Mouse (Mus musculus) Muller cell, postnatal 12 days (primary cell): ENCODE results near the gene Trim62.

Experiments
- DNase-seq: peaks from one replicate; pipeline ENCODE4 v3.0.0-alpha.2; 2015; ENCODE audit errors: inconsistent ontology term

The Trim62 gene

GRCm38 (mm10) chr4:128883379-128883781, at the start of gene Trim62:
TSS of gene Trim62 (plus strand) at chr4:128883580.
- peak; percentile 81 for DNase-seq

DNA sequence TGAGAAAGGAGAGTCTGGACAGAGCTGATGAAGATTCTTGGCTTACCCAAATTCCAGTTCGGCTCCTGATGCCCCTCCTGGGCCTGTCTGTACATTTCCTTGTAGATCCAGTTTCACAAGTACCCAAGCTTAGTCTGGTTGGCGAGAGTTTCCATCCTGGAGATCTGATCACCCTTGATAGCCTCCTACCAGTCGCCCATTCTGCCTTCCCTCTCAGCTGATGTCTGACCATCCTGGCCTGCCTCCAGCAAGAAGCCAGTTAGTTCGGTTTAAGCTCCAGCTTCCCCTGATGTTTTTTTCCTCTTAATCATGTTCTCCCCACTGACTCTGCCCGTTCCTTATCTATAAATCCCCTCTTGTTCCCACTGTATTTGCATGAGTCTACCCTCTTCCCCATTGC, 45.2 kb upstream of the Trim62 start:
- no peak for DNase-seq

GRCm38 (mm10) chr4:128839811-128840738, 43.3 kb upstream of the Trim62 start:
- DNase-seq = peak; percentile 63

DNA sequence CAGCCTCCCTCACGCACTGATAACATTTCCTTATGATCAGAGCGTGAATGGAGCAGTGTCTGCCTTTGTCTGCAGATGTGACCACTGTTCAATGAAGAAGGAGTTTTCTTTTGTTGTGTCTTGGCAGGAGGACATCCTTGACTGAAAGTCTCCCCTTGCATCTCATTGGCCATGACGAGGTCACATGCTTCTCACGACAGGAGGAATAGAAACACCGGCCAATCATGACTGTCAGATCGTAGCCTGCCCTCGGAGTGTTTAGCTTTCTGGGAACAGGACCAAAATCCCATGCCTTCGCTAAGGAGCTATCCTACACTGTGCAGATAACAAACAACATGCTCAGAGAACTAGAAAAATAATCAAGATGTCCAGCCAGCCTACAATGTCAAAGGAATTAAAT, 42.1 kb upstream of the Trim62 start:
- no peak for DNase-seq

DNA sequence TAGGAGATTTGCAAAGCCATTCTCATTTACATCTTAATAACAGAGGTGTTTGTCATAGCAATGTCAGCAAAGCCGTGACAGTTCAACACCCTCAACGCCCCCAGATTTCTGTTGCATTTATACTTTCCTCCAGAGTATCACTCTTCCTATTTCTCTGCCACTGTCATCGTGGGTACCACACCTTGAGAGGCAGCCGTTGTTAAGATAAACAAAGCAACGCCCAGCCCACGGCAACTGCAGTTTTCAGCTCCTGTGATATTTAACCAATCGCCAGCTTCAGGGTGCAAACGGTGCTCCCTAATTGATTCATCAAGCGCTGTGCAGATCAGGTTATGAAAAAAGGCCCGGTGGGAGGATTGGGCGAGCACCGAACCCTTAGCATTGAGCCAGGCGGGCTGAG, 38.8 kb upstream of the Trim62 start:
- DNase-seq = no peak

DNA sequence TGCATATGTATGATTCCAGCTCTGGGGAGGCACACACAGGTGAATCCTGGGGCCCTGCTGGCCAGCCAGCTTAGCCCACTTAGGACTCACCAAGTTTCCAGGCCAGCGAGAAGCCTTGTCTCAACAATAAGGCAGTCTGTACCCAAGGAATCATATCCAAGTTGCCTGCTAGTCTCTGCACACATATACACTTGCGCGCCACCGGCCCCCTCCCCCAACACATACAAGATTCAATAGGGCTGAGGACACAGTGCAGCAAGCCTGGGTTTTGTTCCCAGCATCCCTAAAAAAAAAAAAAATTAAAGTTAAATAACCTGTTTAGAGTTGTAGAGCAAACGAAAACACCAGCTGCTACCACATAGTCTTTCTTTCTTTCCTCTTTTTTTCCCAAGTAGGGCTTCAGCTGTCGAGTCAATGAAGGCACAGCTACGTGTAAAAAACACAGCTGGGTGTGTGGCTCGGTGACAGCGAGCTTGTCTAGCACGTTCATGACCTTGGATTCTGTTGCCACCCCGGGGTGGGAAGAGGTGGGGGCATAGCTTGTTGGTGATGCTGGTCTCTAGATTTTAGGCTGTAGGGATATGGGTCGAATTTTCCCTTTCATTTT, 37.9 kb upstream of the Trim62 start:
- DNase-seq = no peak

DNA sequence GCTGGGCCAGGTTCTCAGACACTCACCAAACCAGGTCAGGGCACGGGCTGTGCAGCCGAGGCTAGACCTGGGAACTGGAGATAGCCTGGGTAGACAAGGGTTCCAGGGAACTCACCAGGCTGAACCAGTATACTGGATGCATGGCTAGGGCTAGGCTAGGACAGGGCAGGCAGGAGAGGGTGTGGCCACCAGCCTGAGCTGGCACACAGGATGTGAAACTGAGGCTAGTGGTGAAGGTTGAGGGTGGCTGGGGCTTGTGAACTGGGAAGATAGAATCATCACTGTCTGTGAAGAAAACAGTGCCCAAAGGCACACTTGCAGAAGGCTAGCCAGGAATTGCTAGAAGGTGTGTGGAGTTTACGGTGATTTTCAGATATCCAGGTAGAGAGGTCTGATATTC, 34.4 kb upstream of the Trim62 start:
- no peak for DNase-seq

- DNase-seq = no peak
Measured at GRCm38 (mm10) chr4:128849686-128850085, 33.7 kb upstream of the Trim62 start.

GRCm38 (mm10) chr4:128852266-128852887, 31.0 kb upstream of the Trim62 start:
- no peak for DNase-seq

GRCm38 (mm10) chr4:128853117-128853516, 30.3 kb upstream of the Trim62 start:
- DNase-seq = peak; percentile 46

- peak; percentile 75 for DNase-seq
Measured at GRCm38 (mm10) chr4:128855613-128856040, 27.8 kb upstream of the Trim62 start.

DNA sequence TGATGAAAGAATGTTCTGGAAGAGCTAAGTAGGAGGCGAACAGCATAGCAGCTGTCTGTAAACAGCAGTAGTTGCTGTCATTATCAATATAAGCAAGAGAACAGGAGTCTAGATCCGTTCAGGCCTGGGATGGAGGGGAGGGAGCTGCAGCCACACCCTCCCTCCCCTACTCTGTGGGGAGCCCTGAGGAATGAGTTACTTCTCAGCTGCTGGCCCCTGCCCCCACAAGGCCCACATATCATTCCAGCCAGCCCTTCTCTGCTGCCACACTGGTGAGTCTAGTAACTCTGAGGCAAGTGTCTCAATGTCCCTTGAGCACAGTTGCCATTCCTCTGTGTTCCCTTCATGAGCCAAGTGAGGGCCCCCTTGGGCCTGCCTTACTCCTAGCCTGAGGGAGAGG, 26.2 kb upstream of the Trim62 start:
- DNase-seq = no peak

- peak; percentile 66 for DNase-seq
Measured at GRCm38 (mm10) chr4:128858226-128858625, 25.2 kb upstream of the Trim62 start.

- no peak for DNase-seq
Measured at GRCm38 (mm10) chr4:128858878-128859277, 24.5 kb upstream of the Trim62 start.

DNA sequence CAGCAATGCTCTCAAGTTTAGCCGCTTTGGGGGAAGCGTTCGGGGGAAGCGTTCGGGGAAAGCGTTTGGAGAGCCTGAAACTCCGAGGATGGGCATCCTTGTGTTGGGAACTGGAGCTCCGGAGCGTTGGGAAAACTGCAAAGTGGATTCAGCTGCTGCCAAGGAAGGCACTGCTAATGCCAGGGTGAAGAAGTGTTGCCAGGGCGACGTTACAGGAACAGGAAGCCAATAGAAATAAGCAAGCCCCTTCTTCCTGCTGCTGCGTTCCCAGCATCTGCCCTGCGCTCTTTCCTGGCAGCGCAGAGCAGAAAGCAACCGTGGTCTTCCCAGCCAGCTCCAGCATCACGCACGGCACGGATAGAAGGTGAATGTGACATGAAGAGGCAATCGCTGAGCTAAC, 10.4 kb upstream of the Trim62 start:
- DNase-seq = no peak

DNA sequence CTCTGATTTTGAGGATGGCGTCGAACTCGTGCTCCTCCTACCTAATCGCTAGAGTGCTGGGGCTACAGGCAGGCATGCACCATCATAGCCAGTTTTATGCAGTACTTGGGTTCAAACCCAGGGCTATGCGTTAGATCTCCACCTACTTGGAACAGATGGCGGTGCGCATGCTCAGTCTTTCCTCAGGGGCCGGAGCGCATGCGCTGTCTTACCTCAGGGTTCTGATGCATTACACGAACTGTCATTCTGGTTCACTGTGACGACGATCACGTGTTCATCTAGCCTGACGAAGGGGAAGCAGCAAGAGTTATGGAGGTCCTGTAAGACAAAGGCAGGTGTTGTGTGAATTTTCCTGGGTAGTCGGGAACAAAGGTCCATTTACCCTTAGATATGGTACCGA, 9.3 kb upstream of the Trim62 start:
- no peak for DNase-seq

DNA sequence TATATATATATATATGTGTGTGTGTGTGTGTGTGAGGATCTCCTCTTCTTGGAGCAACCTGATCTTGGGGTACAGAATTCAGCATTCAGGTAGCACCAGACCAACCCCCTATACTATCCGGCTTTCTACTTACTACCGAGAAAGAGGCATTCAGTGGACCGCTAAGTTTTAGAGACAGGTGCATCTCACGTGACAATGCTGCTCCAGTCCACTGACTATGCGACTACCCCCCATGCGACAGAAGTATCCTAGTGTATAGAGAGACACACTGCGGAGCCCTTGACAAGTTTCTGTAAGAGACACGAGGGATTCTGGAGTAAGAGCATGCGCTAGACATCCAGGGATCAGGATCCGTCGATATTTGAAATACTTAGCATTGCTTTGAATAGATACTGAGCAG, 7.9 kb upstream of the Trim62 start:
- no peak for DNase-seq

- DNase-seq = no peak
Measured at GRCm38 (mm10) chr4:128877520-128877919, 5.9 kb upstream of the Trim62 start.

DNA sequence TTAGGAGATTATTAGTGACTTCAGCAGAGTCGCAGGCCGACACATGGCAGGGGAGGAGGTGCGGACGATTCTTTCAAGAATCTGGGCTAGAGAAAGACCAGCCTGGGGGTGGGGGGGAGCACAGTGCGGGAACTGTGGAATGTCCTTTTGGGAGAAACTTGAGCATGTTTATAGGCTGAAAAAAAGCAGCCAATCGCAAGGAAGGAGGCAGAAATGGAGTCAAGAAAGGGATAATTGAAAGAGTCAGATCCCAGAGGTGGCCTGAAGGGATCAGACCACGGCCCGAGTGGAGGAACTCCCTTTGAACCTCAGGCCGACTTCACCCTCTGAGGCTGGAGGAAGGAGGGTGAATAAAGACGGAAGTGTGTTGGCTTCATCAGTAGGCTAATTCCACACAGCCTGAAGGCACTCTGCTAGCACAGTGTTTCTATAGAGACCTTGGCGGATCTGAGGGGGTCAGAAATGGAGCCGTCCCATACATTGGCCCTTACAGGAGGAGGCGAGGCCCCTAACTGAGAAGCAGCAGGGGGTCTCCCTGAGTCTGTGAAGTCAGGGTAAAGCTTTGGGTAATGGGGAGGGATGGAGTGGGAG, 4.4 kb upstream of the Trim62 start:
- DNase-seq = peak; percentile 74

- DNase-seq = peak; percentile 62
Measured at GRCm38 (mm10) chr4:128883801-128884710, 676 bp downstream of the Trim62 start.

- no peak for DNase-seq
Measured at GRCm38 (mm10) chr4:128884711-128885095, 1.3 kb downstream of the Trim62 start.
